Comparison of ENCODE assay signal across 15 mouse cellular contexts in genomic region chr6:118737078-118737477, GRCm38 (mm10).
A peak's percentile ranks its signal among the peaks of the same experiment; 100 is the strongest.
DNase-seq lines count a peak whose midpoint lies in the region; ATAC-seq and TF ChIP-seq lines count a peak whose summit lies in the region.
"Had no signal": no experiment of that assay in that cellular context is flagged by ENCODE, and none has a peak within 500 bp of the region (broad histone marks: within the 10 kb centered on the region; RNA-seq: fewer than 3 reads in every experiment).

No protein-coding gene starts in this region.

- H3K4me1 ChIP-seq in hindbrain, embryonic 16.5 days (ENCODE audit: control insufficient read depth, insufficient read depth, low read depth, low read length): peaks cover 7% of the 10 kb centered on the region; the same call in 1 of the 2 replicates
- no peaks in the 10 kb centered on the region for H3K4me1 ChIP-seq in hindbrain, embryonic 13.5 days (replicated peaks)
- peaks cover 0 to 3% of the 10 kb centered on the region in 2 experiments; a peak in 1 of 4 replicates for H3K4me1 ChIP-seq in MEL (ENCODE audit: control insufficient read depth in 1 of 2, insufficient read depth in 2 of 2, low read length in 2 of 2)
- H3K4me1 ChIP-seq in liver, embryonic 15.5 days (replicated peaks): peaks cover 26% of the 10 kb centered on the region
- H3K4me1 ChIP-seq in thymus, adult 2 months (replicated peaks; ENCODE audit: control insufficient read depth, insufficient read depth, low read length): no peaks in the 10 kb centered on the region
- H3K4me1 ChIP-seq: neural tube, embryonic 13.5 days had no signal

- no peaks in the 10 kb centered on the region for H3K27me3 ChIP-seq in hindbrain, embryonic 16.5 days (replicated peaks; ENCODE audit: control insufficient read depth, insufficient read depth, low read length)
- H3K27me3 ChIP-seq in hindbrain, embryonic 13.5 days: no peaks in the 10 kb centered on the region
- H3K27me3 ChIP-seq in MEL (ENCODE audit: control insufficient read depth in 1 of 2, insufficient read depth in 2 of 2, low read length in 2 of 2): no peaks in the 10 kb centered on the region
- H3K27me3 ChIP-seq in liver, embryonic 15.5 days: no peaks in the 10 kb centered on the region
- H3K27me3 ChIP-seq in thymus, adult 2 months (ENCODE audit: control insufficient read depth, insufficient read depth, low read length): no peaks in the 10 kb centered on the region
- H3K27me3 ChIP-seq: neural tube, embryonic 13.5 days had no signal

- peaks cover 8% of the 10 kb centered on the region for H3K36me3 ChIP-seq in hindbrain, embryonic 16.5 days (ENCODE audit: control insufficient read depth, insufficient read depth, low read length)
- H3K36me3 ChIP-seq in hindbrain, embryonic 13.5 days: peaks cover 21% of the 10 kb centered on the region
- H3K36me3 ChIP-seq in MEL (ENCODE audit: control insufficient read depth in 1 of 2, insufficient read depth in 2 of 2, low read length in 2 of 2): no peaks in the 10 kb centered on the region; a peak in 1 of 4 replicates
- no peaks in the 10 kb centered on the region for H3K36me3 ChIP-seq in liver, embryonic 15.5 days (replicated peaks)
- no peaks in the 10 kb centered on the region for H3K36me3 ChIP-seq in thymus, adult 2 months (ENCODE audit: control insufficient read depth, insufficient read depth, low read length)

- no peak for TF ChIP-seq RAD21 in MEL (IDR thresholded peaks at IDR 0.05; ENCODE audit: low read depth, low read length)

- peak; percentile 31 for DNase-seq in MEL (ENCODE audit: low read depth, low spot score)
- DNase-seq in brain, adult 2 months (ENCODE audit: low read depth, low spot score): peak; percentile 41
- DNase-seq in thymus, adult 2 months: no peak
- DNase-seq in urinary bladder, postnatal 4 days (ENCODE audit: low spot score in 2 of 2): no peak
- DNase-seq in adrenal gland, postnatal 10 days: no peak
- DNase-seq: gastrocnemius, adult 2 months; heart, adult 11 months; heart, postnatal 36 days; right cerebral cortex, postnatal 25 days had no signal

- ATAC-seq in hindbrain, embryonic 16.5 days: peak; percentile 42; the same call in 1 of the 2 replicates
- ATAC-seq in hindbrain, embryonic 13.5 days (ENCODE audit: low FRiP score): no peak
- ATAC-seq in liver, embryonic 15.5 days (ENCODE audit: insufficient read depth): peak; percentile 74
- ATAC-seq: forebrain, embryonic 16.5 days had no signal

- TF ChIP-seq POLR2A in MEL (IDR thresholded peaks at IDR 0.05; ENCODE audit: control insufficient read depth in 1 of 2, insufficient read depth in 1 of 2, low read depth in 1 of 2, low read length in 2 of 2, poor library complexity in 1 of 2): no peak
- TF ChIP-seq POLR2A in thymus, adult 2 months (IDR thresholded peaks at IDR 0.05; ENCODE audit: control insufficient read depth, extremely low read depth, insufficient read depth, low read length, poor library complexity): no peak

- H3K4me2 ChIP-seq in hindbrain, embryonic 16.5 days (ENCODE audit: low read length): no peak overlapping the region
- H3K4me2 ChIP-seq in hindbrain, embryonic 13.5 days: no peak overlapping the region
- no peak overlapping the region for H3K4me2 ChIP-seq in liver, embryonic 15.5 days
- H3K4me2 ChIP-seq: neural tube, embryonic 13.5 days had no signal

- no peaks in the 10 kb centered on the region for H3K9me3 ChIP-seq in hindbrain, embryonic 16.5 days (ENCODE audit: control insufficient read depth, low read length)
- no peaks in the 10 kb centered on the region for H3K9me3 ChIP-seq in hindbrain, embryonic 13.5 days
- H3K9me3 ChIP-seq in MEL (replicated peaks; ENCODE audit: insufficient read depth, low read length): no peaks in the 10 kb centered on the region
- no peaks in the 10 kb centered on the region for H3K9me3 ChIP-seq in liver, embryonic 15.5 days (replicated peaks)
- H3K9me3 ChIP-seq: neural tube, embryonic 13.5 days had no signal

- TF ChIP-seq EP300 in MEL (IDR thresholded peaks at IDR 0.05; ENCODE audit: low read depth in 1 of 2, low read length in 2 of 2): no peak

- 80% methylated on average over 6 of the region's 6 CpGs for WGBS in hindbrain, embryonic 16.5 days
- WGBS in hindbrain, embryonic 13.5 days: 85% methylated on average over 6 of the region's 6 CpGs
- 38% methylated on average over 6 of the region's 6 CpGs for WGBS in liver, embryonic 15.5 days (ENCODE audit: insufficient replicate concordance)
- WGBS in thymus, adult 2 months: 74% methylated on average over 6 of the region's 6 CpGs

- H3K9ac ChIP-seq in hindbrain, embryonic 16.5 days (ENCODE audit: low read depth, low read length): no peak overlapping the region
- H3K9ac ChIP-seq in hindbrain, embryonic 13.5 days: no peak overlapping the region
- no peak overlapping the region for H3K9ac ChIP-seq in MEL (ENCODE audit: control insufficient read depth, low read depth, low read length, poor library complexity, severe bottlenecking)
- H3K9ac ChIP-seq in liver, embryonic 15.5 days: no peak overlapping the region
- H3K9ac ChIP-seq: neural tube, embryonic 13.5 days had no signal

- no peaks in the 10 kb centered on the region for H3K79me2 ChIP-seq in MEL (ENCODE audit: control insufficient read depth, insufficient read depth, low read length, poor library complexity)

- H3K27ac ChIP-seq in hindbrain, embryonic 16.5 days (ENCODE audit: low read depth, low read length): no peak overlapping the region
- H3K27ac ChIP-seq in hindbrain, embryonic 13.5 days: no peak overlapping the region
- H3K27ac ChIP-seq in MEL (ENCODE audit: control insufficient read depth, low read depth, low read length): no peak overlapping the region
- no peak overlapping the region for H3K27ac ChIP-seq in liver, embryonic 15.5 days (replicated peaks)
- H3K27ac ChIP-seq in thymus, adult 2 months (ENCODE audit: control insufficient read depth, insufficient read depth, low read length): no peak overlapping the region
- H3K27ac ChIP-seq: gastrocnemius, adult 2 months; neural tube, embryonic 13.5 days had no signal

- H3K4me3 ChIP-seq in hindbrain, embryonic 16.5 days (ENCODE audit: low read length): no peak overlapping the region
- no peak overlapping the region for H3K4me3 ChIP-seq in hindbrain, embryonic 13.5 days
- H3K4me3 ChIP-seq in MEL (ENCODE audit: control insufficient read depth in 1 of 2, insufficient read depth in 1 of 2, low read depth in 2 of 2, low read length in 2 of 2): no peak overlapping the region
- no peak overlapping the region for H3K4me3 ChIP-seq in liver, embryonic 15.5 days (replicated peaks)
- no peak overlapping the region for H3K4me3 ChIP-seq in thymus, adult 2 months (ENCODE audit: control insufficient read depth, insufficient read depth, low read length)
- H3K4me3 ChIP-seq: erythroblast, embryonic 14.5 days; gastrocnemius, adult 2 months; neural tube, embryonic 13.5 days had no signal

- TF ChIP-seq CTCF in MEL (IDR thresholded peaks at IDR 0.05 in 2 of 3, conservative IDR thresholded peaks at IDR 0.05 in 1 of 3; ENCODE audit: control insufficient read depth in 1 of 3, insufficient read depth in 1 of 3, low read depth in 2 of 3, low read length in 3 of 3, poor library complexity in 1 of 3, severe bottlenecking in 1 of 3): no peak
- no peak for TF ChIP-seq CTCF in thymus, adult 2 months (IDR thresholded peaks at IDR 0.05; ENCODE audit: borderline replicate concordance, control insufficient read depth, extremely low read depth, insufficient read depth, low read length, poor library complexity)

TF ChIP-seq in MEL, 35 proteins besides CTCF, POLR2A, EP300 and RAD21:
- TF ChIP-seq SIN3A (IDR thresholded peaks at IDR 0.05; ENCODE audit: low read length): peak; percentile 21; the same call in 1 of the 2 replicates
- no peak for TF ChIP-seq ZC3H11A (IDR thresholded peaks at IDR 0.05; ENCODE audit: low read depth, low read length)
- TF ChIP-seq MYC (IDR thresholded peaks at IDR 0.05; ENCODE audit: low read depth, low read length): 0 out of 2 replicates have a peak, but pooled peaks have one; percentile 32
- peak; percentile 73 for TF ChIP-seq USF1 (IDR thresholded peaks at IDR 0.05; ENCODE audit: low read depth, low read length)
- TF ChIP-seq MXI1 (IDR thresholded peaks at IDR 0.05; ENCODE audit: low read depth, low read length): peak; percentile 57; the same call in 1 of the 2 replicates
- TF ChIP-seq MAX (IDR thresholded peaks at IDR 0.05; ENCODE audit: low read length): peak; percentile 57; the same call in 1 of the 2 replicates

Comparison
In these comparisons a context has a peak if more than half of its experiments do, and no peak if none do; other contexts are left out.
1. DNase-seq: peak in MEL (single experiment) and brain, adult 2 months (single experiment); none in thymus, adult 2 months (single experiment), urinary bladder, postnatal 4 days (0 of 2) and adrenal gland, postnatal 10 days (single experiment).